Mouse (Mus musculus): Measurements from ENCODE around the gene Med26.

Med26 gene

DNA sequence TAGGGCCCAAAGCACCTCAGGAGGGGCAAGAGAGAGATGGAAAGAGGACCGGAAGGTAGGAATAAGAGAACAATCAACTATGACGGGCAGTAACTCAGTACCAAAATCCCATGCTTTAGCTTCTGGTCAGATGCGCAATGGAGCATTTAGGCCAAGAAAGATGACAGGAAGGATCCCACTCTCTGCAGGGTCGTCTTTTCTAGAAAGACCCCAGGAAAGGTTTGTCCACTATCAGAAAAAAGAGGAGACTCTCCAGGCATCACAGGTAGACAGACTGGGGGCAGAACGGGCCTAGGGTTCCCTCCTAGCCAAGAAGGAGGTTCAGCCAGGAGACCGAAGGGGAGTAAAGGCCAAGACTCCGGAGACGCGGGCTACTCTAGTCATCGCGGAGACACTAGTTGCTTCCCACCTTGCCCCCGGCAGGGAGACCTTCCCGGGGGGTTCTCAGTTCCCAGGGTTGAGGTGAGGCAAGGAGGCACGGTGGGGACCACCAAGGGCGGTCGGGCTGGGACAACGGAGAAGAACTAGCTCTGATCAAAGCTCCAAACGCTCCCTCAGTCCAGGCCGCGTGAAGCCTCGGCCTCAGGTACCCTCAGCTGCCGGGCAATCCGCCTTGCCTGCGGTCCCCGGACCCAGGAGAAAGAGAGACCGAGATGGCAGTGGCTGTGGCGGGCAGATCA is 808 bp downstream of the Med26 start:
- DNase-seq (ENCODE audit: extremely low spot score): no peak

DNA sequence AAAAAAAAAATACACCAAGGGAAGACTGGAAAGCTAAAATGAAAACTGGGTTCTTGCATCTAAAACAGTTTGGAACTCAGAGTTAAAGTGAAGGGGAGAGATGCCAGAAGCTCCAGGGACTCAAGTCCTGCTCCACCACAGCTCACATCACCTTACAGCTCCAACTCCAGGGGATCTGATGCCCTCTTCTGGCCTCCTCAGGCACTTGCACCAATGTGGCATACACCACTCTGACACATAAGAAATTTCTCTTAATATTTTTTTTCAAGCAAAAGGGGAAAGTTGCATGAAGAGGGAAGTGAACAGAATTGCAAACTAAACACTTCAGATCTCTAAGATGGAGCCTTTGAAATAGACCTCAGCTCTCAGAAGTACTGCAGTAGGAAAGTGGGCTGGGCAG is 8.8 kb downstream of the Med26 start:
- no peak for DNase-seq (ENCODE audit: extremely low spot score)

DNA sequence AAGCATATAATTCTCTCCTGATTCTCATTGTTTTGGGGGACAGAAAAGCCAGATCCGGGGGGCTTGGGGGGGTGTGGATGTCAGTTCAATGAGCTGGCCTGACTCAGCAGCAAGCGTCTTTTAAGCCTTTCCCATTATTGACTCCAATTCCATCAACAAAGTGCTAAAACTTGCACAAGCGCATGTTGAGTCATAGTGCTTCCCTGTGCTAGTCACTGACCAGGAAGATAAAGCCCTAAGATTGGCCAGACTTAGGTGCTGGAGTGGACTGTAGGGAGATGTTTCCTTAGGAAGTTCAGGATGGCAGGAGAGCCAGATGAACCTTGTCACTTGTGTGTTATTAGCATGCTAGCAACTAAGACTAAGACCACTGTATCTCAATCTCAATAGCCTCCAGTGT is 13.2 kb downstream of the Med26 start:
- DNase-seq (ENCODE audit: extremely low spot score): no peak

DNA sequence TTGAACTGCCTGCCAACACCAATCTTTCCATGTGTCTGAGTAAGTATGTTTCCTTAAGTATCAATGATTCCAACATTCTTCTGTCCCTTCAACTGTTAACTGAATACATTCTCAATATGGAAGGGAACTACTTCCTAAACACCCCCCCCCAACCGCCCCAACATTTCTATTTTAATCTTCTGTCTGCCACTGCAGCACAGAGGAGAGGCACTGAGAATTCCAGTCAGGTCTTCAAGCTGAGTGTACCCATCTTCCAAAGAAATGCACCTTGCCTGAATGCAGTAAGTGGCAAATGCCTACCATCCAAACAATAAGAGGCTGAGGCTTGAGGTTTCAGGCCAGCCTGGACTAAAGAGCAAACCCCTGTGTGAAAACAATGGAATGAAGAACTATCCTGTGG is 16.0 kb downstream of the Med26 start:
- DNase-seq (ENCODE audit: extremely low spot score): no peak

DNA sequence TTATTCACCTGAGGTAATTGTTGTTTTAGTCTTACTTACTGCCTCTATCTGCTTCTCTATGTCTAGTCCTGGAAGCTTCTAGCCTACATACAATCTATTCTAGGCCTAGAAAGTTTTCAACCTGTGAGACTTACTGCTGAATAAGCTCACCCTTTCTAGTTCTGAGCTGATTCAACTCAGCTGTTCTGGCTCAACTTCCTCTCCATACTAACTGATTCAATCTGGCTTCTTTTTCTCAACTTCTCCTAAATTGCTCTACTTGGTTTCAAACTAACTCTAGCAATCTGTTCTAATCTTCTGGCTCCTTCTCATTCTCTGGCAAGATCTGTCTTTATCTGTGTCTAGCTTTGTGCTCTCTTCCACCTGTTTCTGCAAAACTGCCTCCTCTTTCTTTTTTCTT is 26.2 kb downstream of the Med26 start:
- DNase-seq (ENCODE audit: extremely low spot score): no peak

DNA sequence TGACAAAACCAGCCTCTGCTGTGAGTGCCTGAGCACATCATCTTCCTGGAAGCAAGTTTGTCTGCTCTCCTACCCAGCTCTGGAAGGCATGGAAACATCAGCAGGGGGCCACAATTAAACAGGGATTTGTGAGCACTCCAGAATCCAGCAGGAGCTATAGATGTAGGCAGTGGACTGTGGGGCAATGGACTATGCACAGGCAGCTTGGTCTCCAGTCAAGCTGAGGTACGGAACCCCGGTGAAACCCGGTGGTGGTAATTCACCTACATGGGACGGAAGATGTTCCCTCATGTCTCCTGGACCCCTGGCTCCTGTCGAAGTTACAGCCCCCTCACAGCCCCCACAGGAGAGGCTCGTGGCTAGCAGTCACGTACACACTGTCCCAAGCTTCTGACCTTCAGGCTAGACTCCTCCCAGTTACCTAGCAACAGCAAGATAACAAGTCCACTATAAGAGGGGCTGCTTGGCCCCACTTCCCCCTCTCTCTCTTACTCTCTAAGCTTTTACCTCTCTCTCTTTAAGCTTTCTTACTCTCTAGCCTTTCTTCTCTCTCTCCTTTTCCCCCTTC is 30.6 kb downstream of the Med26 start:
- DNase-seq (ENCODE audit: extremely low spot score): no peak

DNA sequence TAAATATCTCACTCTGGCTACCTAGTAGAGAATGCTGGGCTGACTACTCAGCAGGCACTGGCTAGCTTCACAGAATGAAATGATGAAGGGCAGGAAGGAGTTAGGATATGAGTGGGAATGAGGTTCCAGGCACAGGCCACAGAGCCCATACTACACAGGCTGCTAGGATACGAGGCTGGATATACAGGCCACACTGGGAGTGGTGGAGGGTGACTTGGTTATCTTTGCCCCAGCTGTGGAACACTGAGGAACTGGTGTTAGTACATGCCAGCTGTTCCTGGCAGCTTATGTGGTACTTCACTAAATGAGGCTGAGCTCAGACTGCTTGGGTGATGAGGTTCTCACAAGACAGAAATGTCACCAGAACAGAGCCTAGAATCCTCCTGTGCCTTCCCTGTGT is 34.9 kb downstream of the Med26 start:
- DNase-seq (ENCODE audit: extremely low spot score): no peak

DNA sequence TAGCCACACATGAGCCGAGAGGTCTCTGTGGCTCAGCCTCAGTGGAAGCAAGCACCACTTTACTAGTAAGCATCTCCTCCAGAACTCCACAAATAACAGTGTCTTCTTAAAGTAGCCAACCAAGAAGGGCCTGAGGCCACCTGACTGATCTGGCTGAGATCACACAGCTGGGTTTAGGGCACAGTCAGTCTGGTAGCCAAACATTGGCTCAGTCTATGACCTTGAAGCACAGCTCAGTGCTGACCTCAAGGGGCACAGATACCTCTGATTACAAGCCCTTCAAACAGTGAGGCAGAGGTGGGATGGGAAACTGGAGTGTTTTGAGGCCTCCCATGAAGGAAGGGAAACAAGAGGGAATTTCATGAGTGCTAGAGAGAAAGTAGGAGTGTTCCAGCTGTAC is 35.4 kb downstream of the Med26 start:
- no peak for DNase-seq (ENCODE audit: extremely low spot score)

DNA sequence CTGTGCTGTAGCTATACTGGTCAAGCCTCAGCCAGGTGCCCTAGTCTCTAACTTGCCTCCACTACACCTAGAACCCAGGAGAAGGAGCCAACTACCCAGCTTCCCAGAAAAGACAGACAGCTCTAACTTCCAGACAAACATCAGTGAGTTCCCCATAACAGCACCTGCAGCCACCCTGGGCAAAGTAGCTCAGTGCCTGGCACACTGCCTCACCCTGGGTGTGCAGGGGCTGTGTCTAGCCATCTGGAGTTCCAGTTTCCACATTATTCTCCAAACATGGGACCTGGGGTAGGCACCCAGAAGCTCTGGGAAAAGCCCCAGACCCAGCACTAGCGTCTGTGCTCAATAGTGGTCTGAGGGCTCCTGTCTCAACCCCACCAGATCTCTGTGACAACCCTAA is 40.6 kb downstream of the Med26 start:
- DNase-seq (ENCODE audit: extremely low spot score): no peak

DNA sequence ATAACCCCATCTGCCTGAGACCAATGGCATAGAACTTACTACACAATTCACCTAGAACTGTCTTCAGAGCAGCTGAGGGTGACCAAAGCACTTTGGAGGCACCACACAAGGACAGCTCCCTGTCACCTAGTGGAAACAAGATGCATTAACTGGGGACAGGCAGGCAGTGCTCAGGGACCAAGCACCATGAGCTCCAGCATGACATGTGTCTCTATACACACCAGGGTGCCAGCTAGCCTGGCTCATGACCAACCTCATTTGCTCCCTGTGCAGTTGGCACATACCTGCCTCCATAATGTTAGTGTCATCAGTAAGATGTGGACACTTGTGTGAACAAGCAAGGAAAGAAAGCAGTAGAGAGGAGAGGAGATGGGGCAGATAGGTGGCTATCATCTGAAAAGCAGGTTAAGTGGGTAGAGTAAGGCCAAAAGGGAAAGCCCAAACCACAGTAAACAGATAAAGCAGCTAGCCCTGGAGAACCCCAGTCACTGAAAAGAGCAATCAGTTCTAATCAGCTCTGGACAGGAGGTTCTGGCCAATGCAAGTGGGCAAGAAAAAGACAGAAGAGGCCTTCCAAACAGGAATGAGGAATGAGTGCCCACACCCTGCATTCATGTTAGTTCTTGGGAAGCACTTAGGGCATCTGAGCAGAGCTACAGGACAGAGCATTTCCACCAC is 43.3 kb downstream of the Med26 start:
- DNase-seq (ENCODE audit: extremely low spot score): no peak

DNA sequence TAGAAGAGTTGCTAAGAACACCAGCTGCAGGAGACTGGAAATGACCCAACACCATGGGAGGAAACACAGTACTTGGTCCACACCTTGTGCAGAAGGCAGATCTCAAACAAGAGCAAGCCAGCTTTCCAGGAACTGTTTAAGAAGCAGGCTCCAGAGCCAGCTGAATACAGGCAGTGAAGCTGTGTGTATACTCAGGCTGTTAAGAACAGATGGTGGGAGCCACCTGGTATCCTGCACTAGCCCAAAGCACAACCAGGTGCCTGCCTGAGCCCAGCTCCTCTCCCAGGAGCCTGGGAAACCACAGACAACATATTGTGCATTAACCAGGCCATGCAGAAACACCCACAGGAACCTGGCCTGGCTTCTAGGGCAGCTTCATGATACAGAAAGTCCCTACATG is 43.9 kb downstream of the Med26 start:
- no peak for DNase-seq (ENCODE audit: extremely low spot score)

DNA sequence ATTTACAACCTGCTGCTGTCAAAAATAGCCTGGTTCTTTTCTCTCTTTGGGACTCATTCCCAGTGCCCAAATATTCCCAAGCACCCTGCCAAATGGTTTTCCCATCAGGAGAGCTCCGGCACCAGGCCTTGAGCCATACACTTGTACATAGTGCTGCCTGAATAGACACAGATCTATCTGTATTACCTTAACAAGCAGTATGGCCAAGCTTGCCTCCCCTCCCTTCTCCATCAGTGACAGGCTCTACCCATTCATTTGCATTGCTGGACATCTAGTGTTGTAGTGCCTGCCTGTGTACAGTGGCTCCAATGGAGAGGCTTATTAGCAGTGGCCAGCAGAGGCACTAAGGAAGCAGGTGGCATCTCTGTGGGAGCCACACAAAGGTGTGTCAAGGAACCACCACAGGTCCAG is 47.5 kb downstream of the Med26 start:
- DNase-seq (ENCODE audit: extremely low spot score): no peak

DNA sequence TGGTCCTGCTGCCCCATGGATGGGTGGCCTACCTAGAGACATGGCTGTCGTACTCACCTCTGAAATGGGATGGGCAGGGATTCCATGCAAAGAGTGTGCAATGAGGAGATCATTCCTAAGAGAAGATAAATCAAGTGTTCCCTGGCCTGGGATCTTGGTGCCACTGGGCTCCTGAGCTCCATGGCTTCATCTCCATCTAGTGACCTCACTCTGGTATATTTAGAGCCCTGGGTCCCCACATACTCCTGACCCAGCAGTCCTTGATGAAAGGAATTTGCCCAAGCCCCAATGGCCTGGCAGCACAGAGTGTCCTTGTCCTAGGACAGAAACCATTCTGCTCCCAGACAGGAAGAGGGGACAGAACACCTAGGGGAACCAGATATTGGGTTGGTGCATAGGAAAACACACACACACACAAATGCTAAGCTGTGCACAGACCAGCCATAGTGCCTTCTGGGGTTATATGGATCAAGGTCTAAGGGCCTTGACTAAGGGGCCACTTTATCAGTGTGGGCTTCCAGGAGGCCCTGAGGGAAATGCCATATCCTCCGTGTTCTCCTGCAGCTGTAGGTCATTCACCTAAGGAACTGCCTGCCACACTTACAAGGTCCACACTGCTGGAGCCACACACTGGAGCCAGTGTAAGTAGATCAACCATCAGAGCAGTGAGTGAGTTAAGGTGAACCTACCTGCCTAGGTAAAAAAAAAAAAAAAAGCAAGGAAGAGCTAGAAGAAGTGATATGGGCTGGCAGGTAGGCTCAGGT is 48.4 kb downstream of the Med26 start:
- no peak for DNase-seq (ENCODE audit: extremely low spot score)

DNA sequence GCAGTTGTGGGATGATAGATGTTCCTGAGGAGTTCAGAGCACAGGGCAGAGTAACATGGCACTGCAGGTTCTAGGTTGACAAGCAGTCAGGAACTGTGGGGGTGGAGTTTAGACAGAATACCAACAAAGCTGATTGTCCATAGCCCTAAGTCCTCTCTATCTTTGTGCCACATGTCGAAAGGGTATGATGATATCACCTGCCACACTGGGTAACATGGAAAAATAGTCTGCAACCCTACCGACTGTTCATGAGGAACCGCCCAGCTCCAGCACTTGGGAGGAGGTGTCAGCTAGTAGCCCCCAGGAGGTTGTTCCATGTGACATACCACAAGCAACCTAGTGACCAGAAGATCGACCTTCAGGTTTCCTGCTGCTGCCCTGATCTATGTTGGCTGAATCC is 49.5 kb downstream of the Med26 start:
- DNase-seq (ENCODE audit: extremely low spot score): no peak

DNA sequence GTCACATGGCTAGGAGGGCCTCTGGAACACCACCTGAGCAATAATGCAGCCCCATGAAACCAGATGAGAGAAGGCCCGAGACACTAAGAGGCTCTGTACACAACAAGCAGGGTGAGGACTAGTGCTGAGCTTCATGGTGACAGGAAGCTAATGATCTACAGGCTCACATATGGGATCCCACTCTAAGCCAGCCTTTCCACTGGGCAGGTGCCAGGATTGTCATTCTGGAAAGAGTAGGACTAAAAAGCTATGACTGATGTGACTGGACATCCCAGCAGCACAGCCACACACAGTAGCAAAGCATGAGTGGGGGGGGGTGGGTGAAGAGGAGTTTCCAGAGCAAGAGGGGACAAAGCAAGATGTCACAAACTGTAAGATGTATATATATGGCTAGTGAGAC is 50.2 kb downstream of the Med26 start:
- no peak for DNase-seq (ENCODE audit: extremely low spot score)

DNA sequence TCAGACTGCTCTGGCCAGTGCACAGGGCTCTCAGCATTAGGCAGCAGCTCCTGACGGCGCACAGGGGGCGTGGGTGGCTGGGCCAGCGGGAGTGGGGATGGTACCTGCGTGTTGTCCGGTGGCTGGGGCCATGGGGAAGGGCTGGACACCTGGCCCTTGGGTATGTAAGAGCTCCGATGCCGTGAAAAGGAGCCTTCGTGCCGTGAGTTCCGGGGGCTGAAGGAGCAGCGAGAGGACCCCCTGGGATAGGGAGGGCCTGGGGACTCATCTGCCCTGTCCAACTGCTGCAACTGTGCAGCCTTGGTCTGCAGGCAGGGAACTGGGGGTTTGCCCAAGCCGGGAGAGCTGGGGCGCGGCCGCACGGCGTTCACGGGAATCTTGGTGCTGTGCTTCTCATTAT is 51.9 kb downstream of the Med26 start:
- no peak for DNase-seq (ENCODE audit: extremely low spot score)

DNA sequence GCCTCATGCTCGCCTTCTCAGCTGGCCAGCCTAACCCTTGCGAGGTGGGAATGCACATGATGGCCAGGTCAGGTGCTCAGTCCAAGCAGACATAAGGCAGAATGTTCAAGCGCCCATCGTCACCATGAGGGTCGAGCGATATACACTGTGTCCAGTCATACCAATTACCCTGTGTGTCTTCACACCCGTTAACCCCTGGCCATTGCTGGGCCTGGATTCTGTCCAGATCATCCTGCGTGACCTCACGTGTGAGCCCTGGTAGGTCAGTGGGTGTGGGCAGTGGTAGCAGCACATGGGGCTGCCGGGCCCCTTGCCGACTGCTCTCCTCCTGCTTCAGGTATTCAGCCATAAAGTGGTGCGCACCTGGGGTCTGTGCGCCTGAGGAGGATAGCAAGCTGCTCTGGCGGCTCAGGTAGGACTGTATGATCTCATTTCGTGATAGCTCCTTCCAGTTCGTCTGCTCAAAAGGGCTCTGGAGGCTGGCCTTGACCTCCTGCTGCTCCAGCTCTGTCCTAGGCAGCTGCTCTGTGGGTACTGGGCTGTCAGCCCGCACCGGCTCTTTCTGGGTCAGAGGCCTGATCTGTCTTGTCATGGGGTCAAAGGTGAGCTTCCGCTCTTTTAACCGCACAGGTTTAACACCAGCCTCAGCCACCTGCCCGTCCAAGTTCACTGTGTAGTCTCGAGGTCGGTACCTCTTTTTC is 52.5 kb downstream of the Med26 start:
- DNase-seq (ENCODE audit: extremely low spot score): no peak

DNA sequence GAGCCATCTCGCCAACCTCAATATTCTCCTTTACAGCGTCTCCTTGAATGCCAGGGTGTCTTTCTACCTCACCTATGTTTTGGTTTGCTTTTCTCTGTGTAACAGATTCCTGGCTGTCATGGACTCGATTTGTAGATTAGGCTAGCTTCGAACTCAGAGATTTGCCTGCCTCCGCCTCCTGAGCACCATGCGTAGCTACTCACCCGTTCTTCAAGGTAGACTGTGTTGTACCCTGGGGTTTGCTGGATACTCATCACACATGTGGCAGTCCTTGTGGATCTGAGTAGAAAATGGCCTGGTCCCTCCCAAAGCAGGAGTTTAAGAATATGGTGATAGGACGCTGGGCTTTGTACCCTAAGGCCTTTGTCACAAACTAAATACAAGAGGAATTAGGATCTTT is 54.7 kb downstream of the Med26 start:
- peak; percentile 20 for DNase-seq (ENCODE audit: extremely low spot score)

DNA sequence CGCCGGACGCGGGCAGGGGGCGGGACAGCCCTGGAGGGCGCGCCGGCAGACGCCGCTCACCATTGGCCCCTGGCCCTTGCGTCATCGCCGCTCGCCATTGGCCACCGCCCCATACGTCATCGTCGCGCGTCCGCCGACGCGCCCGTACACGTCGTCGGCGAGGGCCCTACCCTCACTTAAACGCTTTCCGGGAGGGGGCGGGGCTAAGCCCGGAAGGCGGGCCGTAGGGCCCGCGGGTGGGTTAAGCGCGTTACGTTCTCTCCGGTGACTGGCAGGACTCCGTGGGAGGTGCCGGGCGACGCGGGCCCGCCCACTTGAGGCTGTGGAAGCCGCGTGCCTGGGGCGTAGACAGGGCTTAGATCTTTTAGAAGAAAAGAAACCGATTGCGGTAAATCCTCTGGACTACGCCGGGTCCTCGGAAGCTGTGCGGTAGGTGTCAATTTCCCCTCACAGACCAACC is 55.4 kb downstream of the Med26 start:
- DNase-seq (ENCODE audit: extremely low spot score): peak; percentile 99

DNA sequence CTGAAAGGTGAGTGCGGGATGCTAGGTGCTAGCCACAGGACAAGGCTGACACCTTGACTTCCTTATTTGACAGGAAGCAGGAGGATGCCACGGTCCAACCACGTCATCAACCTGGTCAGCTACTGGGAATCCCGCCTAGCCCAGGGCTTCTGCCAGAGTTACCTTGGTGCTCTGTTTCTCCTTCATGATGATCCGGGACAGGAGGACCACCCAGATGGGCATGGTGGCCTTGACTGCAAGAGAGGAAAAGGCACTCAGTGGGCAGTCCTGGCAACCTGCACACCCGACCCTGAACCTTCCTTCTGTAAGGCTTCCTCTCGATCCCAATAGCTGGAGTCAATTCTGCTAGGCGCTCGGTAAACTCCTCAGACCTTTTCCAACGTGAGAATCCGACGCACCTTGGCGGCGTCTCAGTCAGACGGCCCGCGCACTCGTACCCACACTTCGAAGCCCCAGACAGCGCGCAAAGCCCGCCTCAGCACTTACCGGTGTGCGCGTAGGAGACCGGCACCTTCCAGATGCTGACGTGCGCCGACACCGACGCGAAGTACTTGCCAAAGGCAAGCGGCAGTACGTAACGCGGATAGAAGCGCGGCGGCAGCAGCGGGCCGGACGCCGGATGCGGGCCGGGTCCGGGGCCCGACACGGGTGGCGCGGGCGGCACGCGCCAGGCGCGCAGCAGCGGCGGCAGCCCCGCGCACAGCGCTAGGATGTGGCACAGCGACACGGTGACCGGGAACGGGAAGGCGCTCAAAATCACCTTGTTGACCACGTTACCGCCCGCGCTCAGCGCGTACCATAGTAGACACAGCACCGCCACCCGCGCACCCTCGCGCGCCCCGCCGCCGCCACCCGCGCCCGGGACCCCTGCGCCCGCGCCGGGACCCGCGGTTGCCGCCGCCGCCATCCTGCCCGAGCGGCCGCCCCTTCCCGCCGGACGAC is 56.1 kb downstream of the Med26 start, which contains the start of gene Slc35e1:
TSS of gene Slc35e1 (minus strand) at position 935 of the 942 bp plus-strand sequence.
- DNase-seq (ENCODE audit: extremely low spot score): peak; percentile 16

DNA sequence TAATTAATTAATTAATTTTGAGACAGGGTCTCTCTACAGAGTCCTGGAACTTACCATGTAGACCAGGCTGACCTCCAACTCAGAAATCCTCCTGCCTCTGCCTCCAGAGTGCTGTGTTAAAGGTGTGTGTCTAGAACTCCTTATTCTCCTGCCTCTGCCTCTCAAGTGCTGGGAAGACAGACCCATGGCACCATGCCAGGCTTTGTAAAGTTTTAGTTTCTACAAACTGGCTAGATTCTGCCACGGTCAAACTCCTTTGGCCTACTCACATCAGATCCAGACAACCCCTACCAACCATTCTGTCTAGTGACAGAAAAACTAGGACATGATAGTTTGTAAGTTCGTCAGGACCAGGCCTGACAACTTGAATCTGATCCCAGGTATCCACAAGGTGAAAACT is 57.1 kb downstream of the Med26 start:
- no peak for DNase-seq (ENCODE audit: extremely low spot score)

Measured in embryo, embryonic 9.5 days (tissue).